Mouse (Mus musculus) layer of hippocampus, postnatal 25 days (tissue): ENCODE measurements at regions not wholly inside any gene's neighbourhood (a gene's known extent, or its start where the extent isn't known, plus 50 kb on each side); places are given as distances from the start of the nearest gene placed in this dataset.
A peak's percentile ranks its signal among the peaks of the same experiment; 100 is the strongest.

Experiments used
- DNase-seq, 2 experiments: peaks; one replicate each; pipeline ENCODE4 v3.0.0; 2022; ENCODE audit warnings: mixed read lengths in 2 of 2, low spot score in 1 of 2; ENCODE audit errors: extremely low spot score in 1 of 2

DNA sequence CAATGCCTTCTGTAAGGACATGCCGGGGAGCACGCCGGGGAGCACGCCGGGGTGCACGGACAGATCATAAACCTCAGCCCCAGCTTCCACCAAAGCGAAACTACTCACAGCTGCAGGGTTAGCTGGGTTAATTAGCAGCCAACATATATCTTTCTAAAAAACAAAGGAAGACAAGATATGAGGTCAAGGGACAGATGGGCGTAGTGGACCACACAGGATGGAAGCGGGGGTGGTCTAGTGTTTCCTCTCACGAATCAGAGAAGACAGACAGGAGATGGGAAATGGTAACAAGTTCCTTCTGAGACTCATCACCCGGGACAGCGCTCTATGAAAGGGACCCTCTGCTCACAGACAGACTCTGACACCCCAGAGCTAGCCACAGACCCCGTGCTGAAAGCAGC is 60.0 kb upstream of the Ajap1 start:
- DNase-seq, result no peak

- no peak for DNase-seq
These were observed 61.5 kb upstream of the Ajap1 start for GRCm38 (mm10) chr4:153543900-153544648.

- DNase-seq, result no peak
These were observed 64.1 kb upstream of the Ajap1 start for GRCm38 (mm10) chr4:153546709-153547108.

GRCm38 (mm10) chr4:153547111-153547510 is 64.5 kb upstream of the Ajap1 start:
- no peak for DNase-seq

- peak; percentile 16 to 18 for DNase-seq
These were observed 65.3 kb upstream of the Ajap1 start for GRCm38 (mm10) chr4:153547871-153548270.

DNA sequence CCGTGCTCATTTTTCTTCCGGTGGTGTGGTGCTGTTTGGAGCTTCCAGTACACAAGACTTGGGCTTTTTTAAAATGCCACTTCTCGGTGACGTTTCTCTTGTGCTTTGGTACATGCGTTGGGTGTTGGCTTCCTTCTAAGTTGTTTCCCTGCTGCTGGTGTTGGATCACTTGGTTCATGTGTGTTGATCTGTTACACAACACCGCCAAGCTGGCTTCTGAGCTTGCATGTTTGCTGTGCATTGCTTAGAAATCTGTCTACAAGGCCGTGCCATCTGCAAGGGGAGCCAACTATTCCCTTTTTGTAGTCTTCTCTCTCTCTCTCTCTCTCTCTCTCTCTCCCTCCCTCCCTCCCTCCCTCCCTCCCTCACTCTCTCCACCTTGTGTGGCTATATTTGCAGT is 68.7 kb upstream of the Ajap1 start:
- DNase-seq, result no peak

- DNase-seq, result no peak
These were observed 69.9 kb upstream of the Ajap1 start for GRCm38 (mm10) chr4:153552483-153552882.

DNA sequence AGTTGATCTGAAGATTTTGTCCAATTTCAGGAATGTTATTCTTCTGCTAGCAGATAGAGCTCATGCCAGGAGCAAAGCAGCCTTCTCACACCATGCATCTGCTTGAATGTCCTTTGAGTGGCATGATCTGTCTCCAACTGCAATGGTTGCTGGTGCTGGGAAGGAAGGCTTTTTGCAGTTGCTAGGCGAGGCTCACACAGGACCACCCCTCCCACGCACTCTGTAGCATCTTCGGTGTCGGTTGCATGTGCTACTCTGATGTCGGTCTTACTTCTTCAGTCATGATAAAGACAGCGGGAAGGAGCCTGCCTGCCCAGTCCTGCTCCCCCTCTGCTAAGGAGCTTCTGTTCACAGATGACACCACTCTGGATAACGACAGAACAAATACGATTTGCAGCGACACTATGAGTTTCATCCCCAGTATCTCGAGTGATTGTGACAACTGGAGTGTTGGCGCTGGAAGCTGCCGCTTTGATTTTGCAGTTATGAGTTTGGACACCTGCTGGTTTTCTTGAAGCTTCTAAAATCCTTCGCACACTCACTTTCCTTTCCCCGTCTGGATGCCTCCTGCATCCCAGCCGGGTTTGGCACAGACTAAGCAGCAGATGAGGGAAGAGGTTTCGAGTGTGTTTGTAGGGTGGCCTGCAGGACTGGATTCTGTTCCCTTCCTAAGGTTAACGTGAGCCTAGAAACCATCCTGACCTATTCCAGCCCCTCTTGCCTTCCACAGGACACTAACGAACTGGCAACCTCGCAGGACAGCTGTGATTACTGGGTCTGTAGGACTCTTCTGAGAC is 75.4 kb upstream of the Ajap1 start:
- DNase-seq, result peak in 1 of 2 experiments; percentile 17

- DNase-seq, result no peak
These were observed 77.0 kb upstream of the Ajap1 start for GRCm38 (mm10) chr4:153559568-153559967.

DNA sequence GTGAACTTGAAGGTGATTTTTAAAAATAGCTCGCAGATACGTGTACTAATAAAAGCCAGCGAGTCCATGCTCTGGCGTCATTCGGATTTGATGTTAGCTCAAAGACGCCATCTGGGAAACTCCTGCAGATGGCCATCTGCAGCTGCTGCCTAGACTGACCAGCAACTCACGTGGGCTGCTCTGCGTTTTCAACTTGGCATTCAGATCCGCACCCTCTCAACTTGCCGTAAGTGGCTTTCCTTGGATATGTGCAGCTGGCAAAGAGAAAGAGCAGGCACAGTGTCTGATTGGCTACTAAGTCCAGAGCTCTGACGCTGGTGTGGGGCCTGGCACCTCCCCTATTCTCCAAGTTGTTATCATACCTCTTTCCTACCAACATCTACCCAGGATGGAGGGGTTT is 77.6 kb upstream of the Ajap1 start:
- no peak for DNase-seq

- no peak for DNase-seq
These were observed 78.3 kb upstream of the Ajap1 start for GRCm38 (mm10) chr4:153560956-153561355.

DNA sequence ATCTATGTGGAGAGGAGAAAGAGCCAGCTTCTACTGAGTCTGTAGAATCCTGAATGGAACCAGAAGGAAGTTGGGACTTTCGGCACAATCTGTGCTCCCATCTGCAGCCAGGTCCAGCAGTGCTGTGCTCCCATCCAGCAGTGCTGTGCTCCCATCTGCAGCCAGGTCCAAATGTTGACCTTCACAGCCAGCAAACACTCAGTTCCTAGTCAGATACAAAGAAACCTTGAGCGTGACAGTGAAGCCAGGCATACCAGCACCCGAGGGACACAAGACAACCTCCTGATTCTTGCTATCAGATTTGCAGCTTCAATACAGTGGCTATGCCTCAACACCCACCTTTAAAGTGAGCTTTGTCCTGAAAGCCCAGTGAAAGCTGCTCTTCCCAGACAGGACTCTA is 79.4 kb upstream of the Ajap1 start:
- DNase-seq, result no peak

- no peak for DNase-seq
These were observed 84.8 kb upstream of the Ajap1 start for GRCm38 (mm10) chr4:153567329-153567973.

DNA sequence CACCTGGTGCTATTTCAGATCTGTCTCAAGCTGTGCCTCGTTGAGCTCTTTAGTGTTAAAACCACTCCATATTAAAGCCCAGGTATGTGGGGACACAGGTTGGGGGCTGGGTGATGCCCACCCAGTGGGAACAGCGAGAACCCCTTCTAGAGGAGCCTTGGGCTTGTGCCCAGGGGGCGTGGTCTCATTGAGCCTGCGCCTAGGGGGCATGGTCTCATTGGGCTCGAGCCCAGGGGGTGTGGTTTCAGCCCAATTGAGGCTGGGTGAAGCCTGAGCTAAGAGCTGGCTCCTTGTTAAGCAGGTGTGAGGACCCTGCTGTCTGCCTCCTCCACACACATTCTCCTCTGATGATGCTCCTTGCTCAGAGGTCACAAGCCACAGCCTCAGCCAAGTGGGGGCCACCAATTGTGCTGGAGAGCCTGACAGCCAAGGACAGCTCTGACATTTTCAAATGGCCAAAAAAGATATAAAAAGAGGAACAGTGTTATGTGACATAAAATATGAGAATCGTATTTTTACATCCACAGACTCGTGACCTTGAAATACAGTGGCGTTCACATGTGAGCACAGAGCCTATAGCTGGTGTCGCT is 90.7 kb upstream of the Ajap1 start:
- no peak for DNase-seq

DNA sequence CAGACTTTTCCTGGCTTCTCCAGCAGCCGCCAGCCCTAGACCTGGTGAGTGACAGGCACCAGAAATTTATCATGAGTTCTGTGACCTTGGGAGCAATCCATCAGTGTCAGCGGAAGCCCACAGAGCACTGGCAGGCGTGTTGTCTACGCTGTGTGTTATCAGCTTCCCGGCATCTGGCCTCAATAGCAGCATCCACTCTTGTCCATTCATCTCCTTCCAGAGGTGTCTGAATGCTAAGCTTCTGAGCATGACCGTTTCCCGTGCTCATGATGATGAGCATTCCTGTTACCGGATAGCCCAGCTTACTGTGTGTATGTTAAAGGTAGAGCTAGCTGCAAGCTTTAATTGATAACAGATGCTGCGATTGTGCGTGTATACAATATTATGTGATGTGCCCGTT is 110.7 kb upstream of the Ajap1 start:
- DNase-seq, result no peak

- no peak for DNase-seq
These were observed 117.3 kb upstream of the Ajap1 start for GRCm38 (mm10) chr4:153599794-153600370.

GRCm38 (mm10) chr4:153602496-153602895 is 119.9 kb upstream of the Ajap1 start:
- no peak for DNase-seq

GRCm38 (mm10) chr4:153603056-153603840 is 120.6 kb upstream of the Ajap1 start:
- DNase-seq, result no peak

DNA sequence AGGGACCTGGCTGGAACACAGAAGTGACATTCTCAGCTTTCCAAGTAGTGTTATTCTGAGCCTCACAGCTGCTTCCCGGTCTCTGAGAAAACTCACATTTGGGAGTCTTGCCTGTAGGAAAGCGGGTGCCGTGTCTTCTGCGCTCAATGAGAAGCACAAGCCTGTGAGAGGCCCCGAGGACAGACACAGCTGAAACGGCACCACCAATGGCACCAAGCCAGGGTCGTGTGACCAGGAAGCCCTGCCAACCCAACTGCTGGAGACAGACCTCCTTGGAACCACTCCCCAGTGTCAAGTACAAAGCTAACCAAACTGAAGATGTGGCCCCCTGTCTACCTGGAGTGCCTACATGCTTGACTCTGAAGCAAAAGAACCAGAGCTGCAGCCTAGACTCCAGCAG is 121.3 kb upstream of the Ajap1 start:
- DNase-seq, result peak in 1 of 2 experiments; percentile 7
